Mouse (Mus musculus) B cell, adult 2 months (primary cell): Measurements from ENCODE around the gene 4930568D16Rik.

Experiments used
- DNase-seq, 2 experiments: peaks; one replicate each; pipeline ENCODE4 v3.0.0; 2022

Gene 4930568D16Rik

GRCm38 (mm10) chr2:35367629-35368028 is at the start of gene 4930568D16Rik:
TSS of gene 4930568D16Rik (minus strand) at chr2:35367729.
- no peak for DNase-seq

- DNase-seq, result no peak
These were observed 49.7 kb upstream of the 4930568D16Rik start for GRCm38 (mm10) chr2:35417231-35417630.

DNA sequence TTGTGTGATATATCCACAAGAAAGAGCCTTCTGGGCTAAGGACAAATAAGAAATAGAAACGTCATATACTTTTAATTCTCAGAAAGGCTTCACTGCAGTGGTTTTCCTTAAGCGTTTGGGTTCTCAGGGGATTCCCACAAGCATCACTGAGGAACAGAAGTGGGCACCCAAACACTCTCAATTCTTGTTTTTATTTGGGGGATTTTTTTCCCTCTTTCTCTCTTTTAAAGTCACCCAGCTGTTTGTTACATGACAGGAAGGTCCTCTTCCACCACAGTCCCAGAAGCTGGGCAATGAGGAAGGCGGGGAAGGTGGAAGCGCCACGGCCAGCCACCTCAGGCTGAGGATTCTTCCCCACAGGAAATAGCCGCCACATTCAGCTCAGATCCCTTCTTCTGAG is 48.9 kb upstream of the 4930568D16Rik start:
- DNase-seq, result no peak

- no peak for DNase-seq
These were observed 45.3 kb upstream of the 4930568D16Rik start for GRCm38 (mm10) chr2:35412810-35413209.

GRCm38 (mm10) chr2:35412246-35412645 is 44.7 kb upstream of the 4930568D16Rik start:
- no peak for DNase-seq

GRCm38 (mm10) chr2:35411640-35412190 is 44.2 kb upstream of the 4930568D16Rik start:
- DNase-seq, result no peak

GRCm38 (mm10) chr2:35409466-35409865 is 41.9 kb upstream of the 4930568D16Rik start:
- no peak for DNase-seq

- DNase-seq, result no peak
These were observed 41.0 kb upstream of the 4930568D16Rik start for GRCm38 (mm10) chr2:35408409-35409110.

DNA sequence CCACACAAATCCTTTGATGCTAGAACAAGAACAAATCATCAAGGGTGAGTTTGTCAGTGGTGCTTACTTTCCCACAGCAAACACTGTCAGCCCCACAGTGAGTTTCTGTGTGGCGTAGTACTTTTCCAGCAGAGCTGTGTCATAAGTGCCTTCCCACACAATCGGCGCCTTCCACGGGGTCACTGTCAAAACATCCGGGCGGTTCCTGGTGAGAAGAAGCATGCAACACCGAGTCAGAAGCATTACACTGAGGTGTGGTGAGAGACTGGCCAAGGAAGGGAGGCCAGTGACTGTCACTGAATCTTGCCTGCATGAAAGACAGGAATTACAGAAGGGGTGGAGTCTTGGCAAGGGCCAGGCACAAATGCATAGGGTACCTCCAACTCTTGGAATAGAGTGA is 40.3 kb upstream of the 4930568D16Rik start:
- DNase-seq, result no peak

- no peak for DNase-seq
These were observed 39.7 kb upstream of the 4930568D16Rik start for GRCm38 (mm10) chr2:35407266-35407665.

DNA sequence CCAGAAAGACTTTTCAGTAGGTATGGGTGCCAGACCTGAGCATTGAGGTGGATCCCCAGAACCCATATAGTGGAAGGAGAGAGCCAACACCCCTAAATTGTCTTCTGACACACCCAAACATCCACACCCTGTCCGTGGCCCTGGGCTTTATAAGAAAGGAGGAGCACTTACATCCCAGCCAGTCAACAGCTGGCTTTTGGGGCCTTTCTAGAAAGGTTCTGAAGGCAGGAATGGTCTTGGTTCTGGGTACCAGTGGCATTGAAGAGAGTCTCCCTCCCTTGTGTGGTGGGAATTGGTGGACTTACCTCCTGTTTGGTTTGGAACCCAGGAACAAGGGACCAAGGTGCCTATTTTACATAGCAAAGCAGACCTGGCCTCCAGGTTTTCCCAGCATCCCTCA is 39.1 kb upstream of the 4930568D16Rik start:
- DNase-seq, result no peak

- no peak for DNase-seq
These were observed 34.9 kb upstream of the 4930568D16Rik start for GRCm38 (mm10) chr2:35402391-35402790.

- no peak for DNase-seq
These were observed 33.2 kb upstream of the 4930568D16Rik start for GRCm38 (mm10) chr2:35400739-35401138.

DNA sequence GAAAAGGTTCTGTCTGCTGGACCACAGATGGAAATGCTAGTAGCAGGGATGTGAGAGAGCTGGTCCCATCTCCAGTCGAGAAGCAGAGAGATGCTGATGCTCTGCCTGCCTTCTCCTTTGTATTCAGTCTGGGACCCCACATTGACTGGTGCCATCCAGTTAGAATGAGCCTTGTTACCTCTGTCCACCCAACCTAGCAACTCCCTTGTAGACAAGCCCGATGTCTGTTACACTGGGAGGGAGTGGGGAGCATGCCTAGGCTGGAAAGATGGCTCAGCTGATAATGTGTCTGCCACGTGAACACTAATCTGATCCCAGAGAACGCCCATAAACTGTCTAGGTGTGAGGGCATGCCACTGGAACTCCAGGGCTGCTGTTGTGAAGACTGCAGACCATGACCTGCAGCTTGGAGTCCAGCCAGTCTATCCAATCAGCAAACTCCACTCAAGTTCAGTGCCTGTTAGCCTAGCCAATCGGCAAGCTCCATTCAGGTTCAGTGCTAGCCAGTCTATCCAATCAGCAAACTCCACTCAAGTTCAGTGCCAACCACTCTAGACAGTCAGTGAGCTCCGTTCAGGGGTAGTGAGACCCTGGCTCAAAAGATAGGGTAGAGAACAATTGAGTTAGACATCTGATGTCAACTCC is 30.8 kb upstream of the 4930568D16Rik start:
- DNase-seq, result no peak

DNA sequence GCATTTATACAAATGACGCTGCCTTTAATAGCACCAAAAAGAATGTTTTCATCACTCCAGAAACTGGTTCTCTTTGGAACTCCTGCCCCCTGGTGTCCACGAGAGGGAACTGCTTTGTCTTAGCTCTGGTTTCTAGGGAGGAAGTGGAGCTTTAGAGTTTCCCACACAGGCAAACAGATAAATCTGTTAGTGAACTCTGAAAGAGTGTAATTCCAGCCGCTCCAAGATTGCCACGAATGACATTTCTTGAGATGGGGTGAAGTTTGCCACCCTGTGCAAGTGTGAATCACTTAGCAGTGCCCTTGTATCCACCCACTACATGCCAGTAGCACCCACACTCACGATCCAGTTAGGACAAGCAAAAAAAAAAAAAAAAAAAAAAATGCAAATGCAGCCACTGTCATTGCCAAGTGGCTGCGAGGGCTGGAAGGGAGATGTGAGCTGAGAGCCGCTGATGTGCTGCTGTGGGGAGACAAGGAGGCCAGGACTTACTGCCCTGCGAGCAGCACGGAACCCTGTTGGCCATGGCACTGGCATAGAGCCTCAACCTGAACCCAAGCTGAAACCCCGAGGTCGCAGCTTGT is 30.2 kb upstream of the 4930568D16Rik start:
- peak; percentile 79 to 83 for DNase-seq

DNA sequence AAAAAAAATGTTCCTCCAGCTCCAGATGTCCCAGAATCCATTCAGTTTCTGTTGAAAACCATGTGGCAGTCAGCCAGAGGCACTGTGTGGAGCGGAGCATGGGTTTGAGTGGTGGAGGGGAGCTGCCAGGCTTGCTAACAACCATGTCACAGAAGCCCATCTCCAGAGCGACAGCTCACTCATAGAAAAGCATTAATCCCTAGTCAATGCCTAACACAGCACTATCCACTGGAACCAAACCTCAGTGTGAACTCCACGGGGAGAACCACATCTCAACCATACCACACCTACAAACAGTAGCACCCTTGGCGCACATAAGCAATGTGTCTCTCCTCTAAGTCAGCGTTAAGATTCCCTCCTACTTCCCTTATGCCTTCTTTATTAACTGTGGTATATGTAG is 29.6 kb upstream of the 4930568D16Rik start, which contains the start of gene 4930402F06Rik:
TSS of gene 4930402F06Rik (minus strand) at position 80 of the 400 bp plus-strand sequence.
- DNase-seq, result peak in 1 of 2 experiments; percentile 5

DNA sequence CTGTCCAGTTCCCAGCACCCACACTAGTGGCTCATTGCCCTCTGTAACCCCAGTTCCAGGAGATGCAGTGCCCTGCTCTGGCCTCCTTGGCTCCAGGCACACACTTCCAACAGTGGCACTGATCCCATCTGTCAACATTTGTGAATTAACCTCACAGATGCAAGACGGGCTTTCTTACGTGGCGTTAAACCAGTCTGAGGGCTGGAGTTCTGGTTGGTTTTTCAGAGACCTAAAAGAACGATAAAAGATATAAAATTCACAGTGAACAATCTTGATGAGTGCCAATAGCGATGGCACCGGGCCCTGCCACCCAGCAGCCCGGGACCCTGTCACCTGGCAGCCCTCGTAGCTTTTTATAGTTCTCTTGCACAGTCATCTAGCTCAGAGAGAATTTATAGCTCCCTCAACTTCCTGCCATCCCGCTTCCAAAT is 17.9 kb upstream of the 4930568D16Rik start:
- no peak for DNase-seq

- no peak for DNase-seq
These were observed 11.8 kb upstream of the 4930568D16Rik start for GRCm38 (mm10) chr2:35379306-35379705.

GRCm38 (mm10) chr2:35377600-35377999 is 10.1 kb upstream of the 4930568D16Rik start:
- no peak for DNase-seq

DNA sequence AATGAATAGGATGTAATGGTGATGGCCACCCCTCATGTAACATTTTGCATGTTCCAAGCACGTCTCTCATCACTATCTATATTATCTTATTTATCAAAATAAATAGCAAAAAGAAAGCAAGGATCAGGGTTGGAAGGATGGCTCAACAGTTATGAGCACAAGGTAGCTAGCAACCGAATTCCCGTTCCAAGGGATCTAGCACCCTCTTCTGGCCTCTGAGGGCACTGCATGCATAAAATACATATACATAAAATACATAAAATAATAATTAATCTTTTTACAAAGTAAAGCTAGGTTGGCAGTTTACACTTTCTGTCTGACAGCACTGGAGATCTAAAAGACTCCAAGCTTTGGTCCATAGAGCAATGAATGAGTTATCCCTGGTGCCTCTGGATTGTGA is 5.5 kb upstream of the 4930568D16Rik start:
- peak; percentile 49 to 51 for DNase-seq

DNA sequence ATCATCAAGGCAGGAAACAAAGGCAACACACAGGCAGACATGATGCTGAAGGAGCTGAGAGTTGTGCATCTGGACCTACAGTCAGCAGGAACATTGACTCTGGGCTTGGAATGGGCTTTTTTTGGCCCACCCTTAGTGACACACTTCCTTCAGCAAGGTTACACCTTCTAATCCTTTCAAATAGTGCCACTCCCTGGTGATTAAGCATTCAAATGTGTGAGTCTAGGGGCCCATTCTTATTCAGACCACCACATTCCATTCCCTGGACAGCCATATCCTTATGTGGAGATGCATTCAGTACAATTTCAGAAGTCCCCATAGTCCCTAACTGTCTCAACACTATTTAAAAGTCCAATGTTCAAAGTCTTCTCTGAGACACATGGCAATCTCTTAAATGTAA is 3.2 kb upstream of the 4930568D16Rik start:
- DNase-seq, result no peak

GRCm38 (mm10) chr2:35349184-35349583 is 18.3 kb downstream of the 4930568D16Rik start:
- peak in 1 of 2 experiments; percentile 15 for DNase-seq

- DNase-seq, result no peak
These were observed 21.5 kb downstream of the 4930568D16Rik start for GRCm38 (mm10) chr2:35345984-35346383.

GRCm38 (mm10) chr2:35342605-35343004 is 24.9 kb downstream of the 4930568D16Rik start:
- no peak for DNase-seq
